Mouse (Mus musculus) megakaryocyte, embryonic 14.5 days (primary cell): ENCODE data around the gene Rpain.

Experiments used
- FLI1 ChIP-seq: IDR thresholded peaks from 2 replicates; pipeline ENCODE4 v1.6.1; 2012; ENCODE audit warnings: low read length, inconsistent platforms, mixed read lengths
- GATA1 ChIP-seq: IDR thresholded peaks from 3 replicates; pipeline ENCODE4 v1.6.1; 2012; ENCODE audit warnings: mixed read lengths, low read length, inconsistent platforms, borderline replicate concordance

- TF ChIP-seq FLI1 (no peak), GATA1 (no peak)
Observed at GRCm38 (mm10) chr11:71004316-71004773, 34.3 kb downstream of the Rpain start, which contains the start of gene Dhx33.
